Mouse (Mus musculus) midbrain, postnatal 0 days (tissue): ENCODE results near the gene Slco2a1. TPM values are rescaled to one million over a fixed set of nuclear protein-coding genes. Genes with fewer than 3 reads are reported as not detected.

ENCODE experiments used
- ATAC-seq: fragments of 200-750 bp; cut with Nextera tagmentation; 2 replicates; pipeline ENCODE4 v1.8.0; 2017; ENCODE audit warnings: moderate number of reproducible peaks, mild to moderate bottlenecking, moderate TSS enrichment, moderate library complexity; ENCODE audit not compliant: low FRiP score
- DNase-seq: peaks from one replicate; pipeline ENCODE4 v3.0.0-alpha.2; 2015; ENCODE audit warnings: low spot score
- H3K27ac ChIP-seq: fragments of 300-500 bp; sonication (generic); 2 replicates; pipeline ENCODE4 v1.5.1; 2014; ENCODE audit warnings: low read depth, mild to moderate bottlenecking, low read length, mixed read lengths
- H3K27me3 ChIP-seq: fragments of 300-500 bp; sonication (generic); 2 replicates; pipeline ENCODE4 v1.6.1; 2014; ENCODE audit warnings: low read length, control low read depth, mixed read lengths; ENCODE audit not compliant: insufficient read depth
- H3K36me3 ChIP-seq: fragments of 300-500 bp; sonication (generic); 2 replicates; pipeline ENCODE4 v1.6.1; 2014; ENCODE audit warnings: low read length, control low read depth, mixed read lengths; ENCODE audit not compliant: insufficient read depth
- H3K4me1 ChIP-seq: fragments of 300-500 bp; sonication (generic); 2 replicates; pipeline ENCODE4 v1.6.1; 2014; ENCODE audit warnings: mild to moderate bottlenecking, control low read depth, antibody characterized with exemption, low read length, mixed read lengths; ENCODE audit not compliant: insufficient read depth
- H3K4me2 ChIP-seq: fragments of 300-500 bp; sonication (generic); 2 replicates; pipeline ENCODE4 v1.6.1; 2014; ENCODE audit warnings: low read depth, mild to moderate bottlenecking, low read length, mixed read lengths; ENCODE audit not compliant: poor library complexity, severe bottlenecking
- H3K4me3 ChIP-seq: fragments of 300-500 bp; sonication (generic); 2 replicates; pipeline ENCODE4 v1.5.1; 2014; ENCODE audit warnings: low read depth, mild to moderate bottlenecking, low read length, moderate library complexity
- H3K9ac ChIP-seq: fragments of 300-500 bp; sonication (generic); replicated peaks from 2 replicates; pipeline ENCODE4 v1.6.1; 2014; ENCODE audit warnings: mild to moderate bottlenecking, low read length, moderate library complexity, mixed read lengths; ENCODE audit not compliant: poor library complexity, severe bottlenecking
- H3K9me3 ChIP-seq: fragments of 300-500 bp; sonication (generic); 2 replicates; pipeline ENCODE4 v1.6.1; 2016; ENCODE audit warnings: low read length, control low read depth
- CTCF ChIP-seq: IDR thresholded peaks from 2 replicates; pipeline ENCODE4 v1.5.1; 2016; ENCODE audit warnings: antibody characterized with exemption, mild to moderate bottlenecking
- WGBS: fragments of 180-500 bp; shearing (Covaris S2); extraction: QIAGEN DNeasy Blood & Tissue Kit; methylation state at CpG from one replicate; pipeline ENCODE4 v1.1.7; 2014; 5-methylcytosine and 5-hydroxymethylcytosine counted together
- polyA plus RNA-seq: library from polyadenylated mRNA; unstranded; fragments of >200 nt; fragmentation: Nextera tagmentation; extraction: Ambion mirVana; gene quantifications from 2 replicates; pipeline ENCODE4 v1.2.1, GENCODE M21; 2015
- total RNA-seq: library from RNA; depleted of rRNA; stranded (reverse); fragments of >200 nt; gene quantifications from 2 replicates; pipeline ENCODE4 v1.2.3, GENCODE M21; 2014

Gene Slco2a1
- total and polyA plus RNA-seq, 2 experiments from 2014 or later = 4.2 to 9.3 TPM

GRCm38 (mm10) chr9:103133493-103134124 is 145.1 kb downstream of the Slco2a1 start:
- Histone ChIP-seq H3K36me3 (no peaks in the 10 kb centered on the region), H3K27ac (peak overlapping the region; percentile 18), H3K4me3 (no peak overlapping the region), H3K9ac (0 out of 2 replicates have a peak overlapping the region, but pooled peaks have one; percentile 19), H3K4me2 (no peak overlapping the region), H3K9me3 (no peaks in the 10 kb centered on the region), H3K4me1 (peaks cover 11% of the 10 kb centered on the region; the same call in 1 of the 2 replicates), H3K27me3 (no peaks in the 10 kb centered on the region)
- TF ChIP-seq CTCF = no peak
- ATAC-seq (no peak), DNase-seq (peak; percentile 38)
- 24% methylated on average over 6 of the region's 6 CpGs for WGBS

- TF ChIP-seq CTCF = no peak
- Histone ChIP-seq H3K27me3 (no peaks in the 10 kb centered on the region), H3K4me1 (peaks cover 11% of the 10 kb centered on the region; the same call in 1 of the 2 replicates), H3K27ac (no peak overlapping the region), H3K4me3 (no peak overlapping the region), H3K9ac (no peak overlapping the region), H3K36me3 (no peaks in the 10 kb centered on the region), H3K9me3 (no peaks in the 10 kb centered on the region), H3K4me2 (no peak overlapping the region)
- 58% methylated on average over 9 of the region's 9 CpGs for WGBS
- ATAC-seq (no peak), DNase-seq (no peak)
Observed at GRCm38 (mm10) chr9:103134450-103135030, 146.0 kb downstream of the Slco2a1 start.

GRCm38 (mm10) chr9:103139481-103139880 is 151.0 kb downstream of the Slco2a1 start:
- Histone ChIP-seq H3K9ac (no peak overlapping the region), H3K36me3 (0 out of 2 replicates have a peak, but pooled peaks cover 8% of the 10 kb centered on the region), H3K27ac (no peak overlapping the region), H3K4me3 (no peak overlapping the region), H3K4me2 (no peak overlapping the region), H3K4me1 (no peaks in the 10 kb centered on the region), H3K27me3 (no peaks in the 10 kb centered on the region), H3K9me3 (no peaks in the 10 kb centered on the region)
- ATAC-seq (no peak), DNase-seq (no peak)
- WGBS = 63% methylated on average over 6 of the region's 6 CpGs
- no peak for TF ChIP-seq CTCF

- 0 out of 2 replicates have a peak, but pooled peaks cover 8% of the 10 kb centered on the region for H3K36me3 ChIP-seq
- H3K9me3 ChIP-seq = no peaks in the 10 kb centered on the region
- 88% methylated on average over 6 of the region's 6 CpGs for WGBS
- peaks cover 5% of the 10 kb centered on the region; the same call in 1 of the 2 replicates for H3K4me1 ChIP-seq
- H3K27ac ChIP-seq = no peak overlapping the region
- no peaks in the 10 kb centered on the region for H3K27me3 ChIP-seq
- no peak overlapping the region for H3K4me2 ChIP-seq
- no peak overlapping the region for H3K9ac ChIP-seq
- no peak overlapping the region for H3K4me3 ChIP-seq
- DNase-seq = no peak
- no peak for TF ChIP-seq CTCF
- no peak for ATAC-seq
Observed at GRCm38 (mm10) chr9:103140384-103140783, 151.9 kb downstream of the Slco2a1 start.

DNA sequence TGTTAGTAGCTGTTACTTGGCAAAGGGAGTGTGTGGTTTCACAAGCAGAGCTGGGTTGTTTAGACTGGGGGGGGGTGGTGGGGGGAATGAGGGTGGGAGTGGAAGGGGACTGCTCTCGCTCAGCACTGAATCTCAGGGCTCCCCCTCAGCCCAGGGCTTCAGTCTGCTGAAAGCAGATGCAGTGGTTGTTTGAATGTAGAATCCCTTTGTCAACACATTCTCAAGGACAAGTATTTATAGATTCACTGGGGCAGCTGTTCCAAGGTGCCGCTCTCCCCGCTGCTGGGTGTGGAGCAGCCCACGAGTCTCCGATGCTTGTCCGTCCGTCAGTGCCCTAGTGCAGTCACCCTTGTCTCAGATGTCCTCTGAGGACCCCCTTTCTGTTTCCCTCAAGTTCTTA is 152.8 kb downstream of the Slco2a1 start:
- TF ChIP-seq CTCF = no peak
- H3K4me1 ChIP-seq = peaks cover 12% of the 10 kb centered on the region; the same call in 1 of the 2 replicates
- H3K9me3 ChIP-seq = no peaks in the 10 kb centered on the region
- WGBS = 89% methylated on average over 7 of the region's 7 CpGs
- no peak overlapping the region for H3K4me3 ChIP-seq
- DNase-seq (no peak), ATAC-seq (no peak)
- no peak overlapping the region for H3K27ac ChIP-seq
- H3K36me3 ChIP-seq = 0 out of 2 replicates have a peak, but pooled peaks cover 14% of the 10 kb centered on the region
- no peaks in the 10 kb centered on the region for H3K27me3 ChIP-seq
- no peak overlapping the region for H3K4me2 ChIP-seq
- H3K9ac ChIP-seq = no peak overlapping the region

DNA sequence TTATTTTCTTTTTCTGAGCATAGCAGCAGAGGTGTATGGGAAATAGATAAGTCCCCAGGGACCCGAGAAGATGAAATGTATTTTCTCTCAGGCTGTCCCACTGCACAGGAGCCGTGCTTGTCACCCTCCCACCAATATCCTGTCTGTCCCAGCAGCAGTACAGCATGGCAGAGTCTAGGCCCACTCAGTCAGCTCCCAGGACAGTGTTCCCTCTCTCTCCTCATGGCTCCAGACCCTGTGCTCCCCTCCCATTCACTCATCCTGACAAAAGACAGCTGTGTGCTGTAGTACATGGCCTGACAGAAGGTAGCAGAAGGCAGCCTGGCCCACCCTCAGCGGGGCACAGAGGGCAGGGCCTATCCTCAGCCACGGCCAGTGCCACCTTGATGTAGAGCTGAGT is 155.4 kb downstream of the Slco2a1 start:
- ATAC-seq = no peak
- no peak for TF ChIP-seq CTCF
- Histone ChIP-seq H3K4me1 (peaks cover 21% of the 10 kb centered on the region), H3K9me3 (no peaks in the 10 kb centered on the region), H3K4me2 (no peak overlapping the region), H3K9ac (no peak overlapping the region), H3K27me3 (no peaks in the 10 kb centered on the region), H3K27ac (no peak overlapping the region), H3K4me3 (no peak overlapping the region), H3K36me3 (0 out of 2 replicates have a peak, but pooled peaks cover 15% of the 10 kb centered on the region)
- 69% methylated on average over 4 of the region's 4 CpGs for WGBS
- no peak for DNase-seq
